Comparison of ENCODE assay signal across 8 mouse cellular contexts in the genomic region with DNA sequence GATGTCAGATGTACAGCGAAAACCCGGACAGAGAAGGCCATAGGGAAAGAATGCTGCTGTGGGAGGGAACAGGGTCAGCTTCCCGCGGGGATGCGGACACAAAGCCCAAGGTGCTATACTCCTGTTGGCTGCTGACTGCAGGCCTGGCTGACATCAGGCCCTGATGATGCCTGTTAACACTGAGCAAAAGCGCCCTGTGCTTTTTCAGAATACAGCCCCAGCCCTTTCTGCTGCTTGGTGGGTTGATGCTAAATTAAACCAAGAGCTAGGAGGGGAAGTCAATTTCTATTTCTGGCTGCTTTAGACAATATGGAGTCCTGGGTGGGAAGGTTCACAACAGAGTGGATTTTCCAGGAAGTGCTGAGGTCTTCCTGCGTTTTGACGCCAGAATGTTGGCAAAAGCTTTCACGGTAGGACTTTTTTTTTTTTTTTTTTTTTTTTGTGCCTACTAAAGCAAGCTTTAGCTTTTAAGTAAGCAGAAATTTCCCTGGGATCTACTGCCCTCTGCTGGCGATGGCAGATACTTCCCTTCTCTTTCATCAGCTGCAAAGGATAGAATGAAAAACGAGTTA.
A peak's percentile ranks its signal among the peaks of the same experiment; 100 is the strongest.
DNase-seq lines count a peak whose midpoint lies in the region; ATAC-seq and TF ChIP-seq lines count a peak whose summit lies in the region.

No protein-coding gene starts in this region.

- no peak for ATAC-seq in embryonic facial prominence, embryonic 12.5 days (ENCODE audit: insufficient number of reproducible peaks, insufficient read depth, low FRiP score, low TSS enrichment)
- ATAC-seq in limb, embryonic 13.5 days (ENCODE audit: low FRiP score, low read depth): 0 out of 2 replicates have a peak, but pooled peaks have one; percentile 28
- no peak for ATAC-seq in stomach, embryonic 15.5 days (ENCODE audit: insufficient read depth, low FRiP score, low read depth)

- no peaks in the 10 kb centered on the region for H3K9me3 ChIP-seq in embryonic facial prominence, embryonic 12.5 days
- no peaks in the 10 kb centered on the region; the same call in 1 of the 2 replicates for H3K9me3 ChIP-seq in limb, embryonic 13.5 days
- H3K9me3 ChIP-seq in stomach, embryonic 15.5 days: no peaks in the 10 kb centered on the region

- H3K79me2 ChIP-seq in myocyte (ENCODE audit: control insufficient read depth, insufficient read depth): no peaks in the 10 kb centered on the region

- H3K36me3 ChIP-seq in embryonic facial prominence, embryonic 12.5 days: no peaks in the 10 kb centered on the region
- no peaks in the 10 kb centered on the region for H3K36me3 ChIP-seq in limb, embryonic 13.5 days
- H3K36me3 ChIP-seq in myocyte (ENCODE audit: control insufficient read depth, insufficient read depth): no peaks in the 10 kb centered on the region
- no peaks in the 10 kb centered on the region for H3K36me3 ChIP-seq in stomach, embryonic 15.5 days

- H3ac ChIP-seq in myocyte (ENCODE audit: control insufficient read depth, insufficient read length): no peak overlapping the region

- H3K27me3 ChIP-seq in embryonic facial prominence, embryonic 12.5 days: no peaks in the 10 kb centered on the region
- no peaks in the 10 kb centered on the region for H3K27me3 ChIP-seq in limb, embryonic 13.5 days
- H3K27me3 ChIP-seq in myocyte (ENCODE audit: control insufficient read depth, insufficient read depth, insufficient read length): no peaks in the 10 kb centered on the region
- H3K27me3 ChIP-seq in stomach, embryonic 15.5 days (replicated peaks): no peaks in the 10 kb centered on the region

- peak; percentile 35 to 59 for DNase-seq in urinary bladder, adult 18-20 months (ENCODE audit: low spot score in 2 of 2)
- no peak for DNase-seq in urinary bladder, adult 2 months (ENCODE audit: low spot score)
- peak; percentile 69 to 85 for DNase-seq in heart, adult 9 months (ENCODE audit: low spot score in 2 of 2)
- peak; percentile 85 for DNase-seq in kidney, adult 9 months

- no peak for TF ChIP-seq POLR2A in myocyte (IDR thresholded peaks at IDR 0.05; ENCODE audit: insufficient read length, low read depth)

- no peak overlapping the region for H3K4me3 ChIP-seq in embryonic facial prominence, embryonic 12.5 days
- no peak overlapping the region for H3K4me3 ChIP-seq in limb, embryonic 13.5 days
- H3K4me3 ChIP-seq in myocyte: no peak overlapping the region
- H3K4me3 ChIP-seq in stomach, embryonic 15.5 days (replicated peaks): no peak overlapping the region

- 9% methylated on average over 11 of the region's 11 CpGs for WGBS in embryonic facial prominence, embryonic 12.5 days
- WGBS in limb, embryonic 13.5 days: 7% methylated on average over 11 of the region's 11 CpGs
- WGBS in stomach, embryonic 15.5 days: 11% methylated on average over 11 of the region's 11 CpGs

- H3K9ac ChIP-seq in embryonic facial prominence, embryonic 12.5 days: no peak overlapping the region
- peak overlapping the region; percentile 39; the same call in 1 of the 2 replicates for H3K9ac ChIP-seq in limb, embryonic 13.5 days
- no peak overlapping the region for H3K9ac ChIP-seq in stomach, embryonic 15.5 days

- H3K4me2 ChIP-seq in embryonic facial prominence, embryonic 12.5 days (replicated peaks): peak overlapping the region; percentile 30
- H3K4me2 ChIP-seq in limb, embryonic 13.5 days (replicated peaks): peak overlapping the region; percentile 49
- peak overlapping the region; percentile 46 for H3K4me2 ChIP-seq in myocyte (ENCODE audit: low read depth)
- H3K4me2 ChIP-seq in stomach, embryonic 15.5 days: peak overlapping the region; percentile 38

- H3K4me1 ChIP-seq in embryonic facial prominence, embryonic 12.5 days: peaks cover 34% of the 10 kb centered on the region
- peaks cover 38% of the 10 kb centered on the region for H3K4me1 ChIP-seq in limb, embryonic 13.5 days
- H3K4me1 ChIP-seq in stomach, embryonic 15.5 days: peaks cover 11% of the 10 kb centered on the region

- peak overlapping the region; percentile 63 for H3K27ac ChIP-seq in embryonic facial prominence, embryonic 12.5 days
- peak overlapping the region; percentile 52; the same call in 1 of the 2 replicates for H3K27ac ChIP-seq in limb, embryonic 13.5 days
- H3K27ac ChIP-seq in stomach, embryonic 15.5 days: peak overlapping the region; percentile 49; the same call in 1 of the 2 replicates

TF ChIP-seq in myocyte, 11 proteins besides CTCF, POLR2A, EP300 and RAD21:
- TF ChIP-seq REST (IDR thresholded peaks at IDR 0.05; ENCODE audit: insufficient read depth, insufficient read length): no peak
